Mouse (Mus musculus) midbrain, embryonic 10.5 days (tissue): ENCODE measurements around the gene Dip2b. TPM values are rescaled to one million over a fixed set of nuclear protein-coding genes. Genes with fewer than 3 reads are reported as not detected.
A peak's percentile ranks its signal among the peaks of the same experiment; 100 is the strongest.

Experiments
- DNase-seq: peaks from one replicate; pipeline ENCODE4 v3.0.0-alpha.2; 2017; ENCODE audit warnings: low spot score
- H3K27ac ChIP-seq: fragments of 300-500 bp; sonication (generic); replicated peaks from 2 replicates; pipeline ENCODE4 v1.5.1; 2016; ENCODE audit warnings: mild to moderate bottlenecking
- H3K27me3 ChIP-seq: fragments of 300-500 bp; sonication (generic); 2 replicates; pipeline ENCODE4 v1.6.1; 2016; ENCODE audit warnings: low read depth, mild to moderate bottlenecking; ENCODE audit not compliant: poor library complexity, severe bottlenecking
- H3K36me3 ChIP-seq: fragments of 300-500 bp; sonication (generic); 2 replicates; pipeline ENCODE4 v1.6.1; 2016; ENCODE audit warnings: mild to moderate bottlenecking, moderate library complexity
- H3K4me1 ChIP-seq: fragments of 300-500 bp; sonication (generic); 2 replicates; pipeline ENCODE4 v1.6.1; 2016
- H3K4me3 ChIP-seq: fragments of 300-500 bp; sonication (generic); 2 replicates; pipeline ENCODE4 v1.5.1; 2016; ENCODE audit warnings: mild to moderate bottlenecking, moderate library complexity
- H3K9me3 ChIP-seq: fragments of 300-500 bp; sonication (generic); replicated peaks from 2 replicates; pipeline ENCODE4 v1.6.1; 2016; ENCODE audit warnings: mild to moderate bottlenecking
- WGBS: fragments of 180-500 bp; shearing (Covaris S2); methylation state at CpG from one replicate; pipeline ENCODE4 v1.1.7; 2016; 5-methylcytosine and 5-hydroxymethylcytosine counted together
- polyA plus RNA-seq: library from polyadenylated mRNA; unstranded; fragments of >200 nt; fragmentation: Nextera tagmentation; extraction: Ambion mirVana; gene quantifications from 2 replicates; pipeline ENCODE4 v1.2.1, GENCODE M21; 2016

The Dip2b gene
- polyA plus RNA-seq, 1 experiment from 2014 or later, result 16.4 TPM

DNA sequence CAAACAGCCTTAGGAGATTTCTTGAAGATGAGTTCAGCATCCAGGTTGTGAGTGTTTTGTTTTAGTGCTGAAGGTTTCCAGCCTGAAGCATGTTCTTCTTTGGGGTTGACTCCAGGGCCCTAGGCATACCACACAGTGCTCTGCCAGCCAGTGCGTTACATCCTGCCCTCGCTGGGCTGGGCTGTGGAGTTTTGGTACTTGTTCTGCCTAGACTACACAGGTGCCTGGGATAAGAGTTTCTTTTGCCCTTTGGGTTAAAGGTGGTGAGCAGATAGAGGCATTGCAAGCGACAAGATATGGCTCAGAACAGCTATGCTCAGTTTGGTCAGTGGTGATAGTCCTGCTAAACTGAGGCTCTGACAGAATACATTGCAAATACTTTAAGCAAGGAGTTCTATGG is 19.7 kb downstream of the Dip2b start:
- no peak overlapping the region for H3K4me3 ChIP-seq
- H3K27ac ChIP-seq, result no peak overlapping the region
- no peaks in the 10 kb centered on the region for H3K9me3 ChIP-seq
- 88% methylated on average over 3 of the region's 3 CpGs for WGBS
- H3K36me3 ChIP-seq, result peaks cover 26% of the 10 kb centered on the region
- peaks cover 24% of the 10 kb centered on the region for H3K4me1 ChIP-seq
- no peaks in the 10 kb centered on the region for H3K27me3 ChIP-seq
- DNase-seq, result no peak

- WGBS, result 86% methylated on average over 11 of the region's 11 CpGs
These were observed 20.4 kb downstream of the Dip2b start for GRCm38 (mm10) chr15:100058912-100059311.

DNA sequence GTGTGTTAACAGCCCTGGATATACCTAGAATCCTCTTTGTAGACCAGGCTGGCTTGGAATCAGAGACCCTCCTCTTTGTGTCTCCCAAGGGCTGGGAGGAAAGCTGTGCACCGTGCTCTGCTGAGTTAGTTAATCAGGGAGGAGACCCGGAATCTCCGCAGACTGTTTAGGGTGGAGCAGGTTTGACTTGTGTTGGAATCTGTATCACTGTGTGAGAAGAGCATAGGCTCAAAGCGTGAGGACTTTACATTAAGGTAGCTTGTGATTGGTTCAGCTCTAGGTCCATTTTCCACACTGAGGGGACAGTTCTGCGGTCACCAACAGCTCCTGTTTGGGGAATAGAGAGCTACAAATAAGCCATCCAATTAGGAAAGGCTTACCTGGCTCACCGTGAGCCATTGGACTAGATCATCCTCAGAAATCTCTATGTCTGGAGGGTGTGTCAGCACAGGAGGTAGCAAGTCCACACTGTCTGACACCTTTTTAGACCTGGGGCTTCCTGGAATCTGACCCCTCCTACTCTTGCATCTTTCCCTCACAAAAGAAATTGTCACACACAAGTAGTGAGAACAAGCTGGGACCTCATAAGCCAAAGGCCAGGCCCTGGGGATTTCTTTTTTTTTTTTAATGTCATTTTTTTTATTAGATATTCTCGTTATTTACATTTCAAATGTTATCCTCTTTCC is 21.3 kb downstream of the Dip2b start:
- Histone ChIP-seq H3K4me3 (no peak overlapping the region), H3K4me1 (peaks cover 23% of the 10 kb centered on the region), H3K27me3 (no peaks in the 10 kb centered on the region), H3K27ac (no peak overlapping the region), H3K36me3 (peaks cover 26% of the 10 kb centered on the region), H3K9me3 (no peaks in the 10 kb centered on the region)
- WGBS, result 84% methylated on average over 7 of the region's 7 CpGs
- DNase-seq, result no peak

More at GRCm38 (mm10) chr15:100058912-100059311, 20.4 kb downstream of the Dip2b start:
- Histone ChIP-seq H3K4me3 (no peak overlapping the region), H3K27me3 (no peaks in the 10 kb centered on the region), H3K9me3 (no peaks in the 10 kb centered on the region), H3K27ac (no peak overlapping the region), H3K36me3 (peaks cover 25% of the 10 kb centered on the region), H3K4me1 (peaks cover 23% of the 10 kb centered on the region)
- no peak for DNase-seq

DNA sequence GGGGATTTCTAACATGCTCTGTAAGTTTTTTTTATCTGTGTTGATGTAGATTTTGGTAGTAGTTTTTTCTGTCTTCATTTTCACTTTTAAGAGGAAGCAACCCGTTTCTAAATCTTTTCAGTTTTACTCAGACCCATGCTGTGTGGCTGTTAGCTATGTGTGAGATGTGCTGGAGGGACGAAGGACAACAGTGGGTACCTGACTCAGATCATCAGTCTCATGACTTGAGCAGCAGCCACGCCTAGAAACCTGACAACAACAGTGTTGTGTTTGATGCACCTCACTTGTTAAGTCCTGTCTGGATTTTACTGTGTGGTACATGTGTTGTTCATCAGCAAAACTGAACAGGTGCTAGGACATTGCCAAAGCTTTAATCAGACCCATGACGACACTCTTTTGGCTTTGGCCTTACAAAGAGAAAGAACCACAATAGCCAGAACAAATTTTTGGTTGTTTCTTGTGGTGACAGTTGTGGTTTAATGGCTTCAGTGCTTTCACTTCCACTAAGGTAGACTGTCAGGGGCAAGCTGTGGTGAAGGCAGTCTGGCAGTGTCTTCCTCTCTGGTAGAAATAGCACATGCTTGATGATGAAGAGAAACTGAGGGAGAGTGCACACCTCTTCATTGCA is 22.2 kb downstream of the Dip2b start:
- DNase-seq, result no peak
- WGBS, result 87% methylated on average over 4 of the region's 4 CpGs
- Histone ChIP-seq H3K4me3 (no peak overlapping the region), H3K9me3 (no peaks in the 10 kb centered on the region), H3K4me1 (peaks cover 23% of the 10 kb centered on the region), H3K27me3 (no peaks in the 10 kb centered on the region), H3K27ac (no peak overlapping the region), H3K36me3 (peaks cover 18% of the 10 kb centered on the region)

GRCm38 (mm10) chr15:100061377-100061776 is 22.9 kb downstream of the Dip2b start:
- H3K27me3 ChIP-seq, result no peaks in the 10 kb centered on the region
- DNase-seq, result no peak
- 94% methylated on average over 3 of the region's 3 CpGs for WGBS
- peaks cover 10% of the 10 kb centered on the region for H3K36me3 ChIP-seq
- H3K4me3 ChIP-seq, result no peak overlapping the region
- peaks cover 23% of the 10 kb centered on the region for H3K4me1 ChIP-seq
- no peaks in the 10 kb centered on the region for H3K9me3 ChIP-seq
- H3K27ac ChIP-seq, result no peak overlapping the region

DNA sequence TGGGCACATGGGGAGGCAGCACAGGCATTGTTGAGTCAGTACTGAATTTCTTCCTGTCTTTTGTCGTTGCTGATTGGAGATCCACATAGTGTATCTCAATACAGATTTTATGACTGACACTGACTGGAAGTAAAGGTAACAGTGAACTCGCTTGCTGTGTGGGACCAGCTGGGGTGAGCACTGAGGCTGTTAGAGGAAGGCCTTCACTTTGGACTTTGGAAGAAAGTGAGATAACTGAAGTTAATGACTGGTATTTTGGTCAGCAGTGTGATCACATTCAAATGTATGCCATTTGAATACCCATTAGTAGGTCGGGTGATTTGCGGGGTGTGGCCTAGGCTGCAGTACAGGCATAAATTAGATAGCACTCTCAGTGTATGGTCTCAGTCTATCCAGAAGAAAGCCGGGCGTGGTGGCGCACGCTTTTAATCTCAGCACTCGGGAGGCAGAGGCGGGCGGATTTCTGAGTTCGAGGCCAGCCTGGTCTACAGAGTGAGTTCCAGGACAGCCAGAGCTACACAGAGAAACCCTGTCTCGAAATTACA is 24.8 kb downstream of the Dip2b start:
- H3K27me3 ChIP-seq, result no peaks in the 10 kb centered on the region
- no peak for DNase-seq
- no peak overlapping the region for H3K4me3 ChIP-seq
- 96% methylated on average over 13 of the region's 13 CpGs for WGBS
- no peaks in the 10 kb centered on the region for H3K9me3 ChIP-seq
- no peak overlapping the region for H3K27ac ChIP-seq
- H3K4me1 ChIP-seq, result peaks cover 20% of the 10 kb centered on the region
- H3K36me3 ChIP-seq, result peaks cover 7% of the 10 kb centered on the region; the same call in 1 of the 2 replicates

- no peak overlapping the region for H3K27ac ChIP-seq
- H3K4me1 ChIP-seq, result peaks cover 5% of the 10 kb centered on the region; the same call in 1 of the 2 replicates
- H3K4me3 ChIP-seq, result no peak overlapping the region
- peaks cover 7% of the 10 kb centered on the region; the same call in 1 of the 2 replicates for H3K36me3 ChIP-seq
- no peaks in the 10 kb centered on the region for H3K9me3 ChIP-seq
- no peak for DNase-seq
- 91% methylated on average over 9 of the region's 9 CpGs for WGBS
- H3K27me3 ChIP-seq, result no peaks in the 10 kb centered on the region
These were observed 28.2 kb downstream of the Dip2b start for GRCm38 (mm10) chr15:100066702-100067101.

DNA sequence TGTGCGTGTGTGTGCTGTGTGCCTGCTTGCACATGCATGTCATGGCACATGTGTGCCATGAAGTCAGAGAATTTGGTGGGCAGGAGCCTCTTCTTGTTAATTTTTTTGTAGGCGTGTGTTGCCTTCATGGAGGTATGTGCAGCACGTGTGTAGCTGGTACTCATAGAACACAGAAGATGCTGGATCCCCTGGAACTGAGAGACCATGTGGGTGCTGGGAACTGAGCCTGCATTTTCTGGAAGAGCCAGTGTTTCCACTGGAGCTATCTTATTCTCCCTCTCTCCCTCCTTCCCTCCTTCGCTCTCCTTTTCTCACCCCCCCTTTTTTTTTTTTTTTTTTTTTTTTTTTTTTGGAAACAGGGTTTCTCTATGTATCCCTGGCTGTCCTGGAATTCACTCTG is 30.6 kb downstream of the Dip2b start:
- WGBS, result 91% methylated on average over 4 of the region's 4 CpGs

GRCm38 (mm10) chr15:100070021-100070420 is 31.6 kb downstream of the Dip2b start:
- H3K27me3 ChIP-seq, result no peaks in the 10 kb centered on the region
- H3K9me3 ChIP-seq, result no peaks in the 10 kb centered on the region
- H3K4me3 ChIP-seq, result no peak overlapping the region
- DNase-seq, result no peak
- WGBS, result 90% methylated on average over 8 of the region's 8 CpGs
- no peak overlapping the region for H3K27ac ChIP-seq
- peaks cover 19% of the 10 kb centered on the region for H3K4me1 ChIP-seq
- no peaks in the 10 kb centered on the region for H3K36me3 ChIP-seq

More for the DNA sequence above, 30.6 kb downstream of the Dip2b start:
- peaks cover 3% of the 10 kb centered on the region; the same call in 1 of the 2 replicates for H3K36me3 ChIP-seq
- no peaks in the 10 kb centered on the region for H3K9me3 ChIP-seq
- H3K27ac ChIP-seq, result no peak overlapping the region
- H3K4me3 ChIP-seq, result no peak overlapping the region
- DNase-seq, result no peak
- no peaks in the 10 kb centered on the region for H3K27me3 ChIP-seq
- H3K4me1 ChIP-seq, result peaks cover 10% of the 10 kb centered on the region

GRCm38 (mm10) chr15:100071819-100072218 is 33.4 kb downstream of the Dip2b start:
- H3K4me1 ChIP-seq, result peaks cover 25% of the 10 kb centered on the region
- H3K27me3 ChIP-seq, result no peaks in the 10 kb centered on the region
- no peak overlapping the region for H3K27ac ChIP-seq
- H3K4me3 ChIP-seq, result no peak overlapping the region
- DNase-seq, result no peak
- no peaks in the 10 kb centered on the region for H3K9me3 ChIP-seq
- WGBS, result 89% methylated on average over 3 of the region's 3 CpGs
- H3K36me3 ChIP-seq, result no peaks in the 10 kb centered on the region

DNA sequence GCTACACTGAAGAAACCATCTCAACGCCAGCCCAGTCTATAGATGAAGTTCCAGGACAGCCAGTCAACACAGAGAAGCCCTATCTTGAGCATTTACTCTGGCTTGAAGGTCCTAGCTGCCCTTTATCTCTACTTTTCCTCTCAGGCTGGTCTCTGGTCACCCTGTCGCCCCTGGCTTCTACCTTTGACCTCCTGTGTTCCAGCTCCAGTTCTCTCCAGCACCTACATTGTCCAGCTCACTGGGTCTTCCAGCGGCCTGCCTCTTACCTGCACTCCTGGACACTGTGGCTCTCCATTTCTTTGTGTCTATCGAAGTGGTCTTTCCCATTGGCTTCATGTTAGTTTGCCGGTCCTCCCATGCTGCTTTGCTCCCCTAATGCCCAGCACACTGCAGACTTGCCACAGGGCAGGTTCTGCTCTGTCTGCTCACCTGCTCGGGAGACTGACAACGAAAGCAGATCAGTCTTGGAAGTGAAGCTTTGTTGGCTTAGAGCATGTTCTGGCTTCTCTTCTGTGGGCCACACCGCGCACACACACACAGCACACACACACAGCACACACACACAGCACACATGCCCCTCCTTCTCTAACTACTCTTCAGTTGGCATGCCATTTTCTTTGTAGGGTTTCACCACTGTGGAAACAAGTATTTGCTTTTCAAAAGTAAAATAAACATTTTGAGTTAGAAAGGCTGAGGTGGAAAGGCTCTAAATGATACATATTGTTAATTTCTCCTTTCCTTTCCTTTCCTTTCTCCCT is 35.4 kb downstream of the Dip2b start:
- no peaks in the 10 kb centered on the region for H3K36me3 ChIP-seq
- no peaks in the 10 kb centered on the region for H3K9me3 ChIP-seq
- H3K4me3 ChIP-seq, result no peak overlapping the region
- DNase-seq, result no peak
- 85% methylated on average over 9 of the region's 9 CpGs for WGBS
- peaks cover 25% of the 10 kb centered on the region for H3K4me1 ChIP-seq
- H3K27me3 ChIP-seq, result no peaks in the 10 kb centered on the region
- H3K27ac ChIP-seq, result 0 out of 2 replicates have a peak overlapping the region, but pooled peaks have one; percentile 17

- WGBS, result 36% methylated on average over 8 of the region's 8 CpGs
- DNase-seq, result no peak
- Histone ChIP-seq H3K36me3 (no peaks in the 10 kb centered on the region), H3K9me3 (no peaks in the 10 kb centered on the region), H3K27me3 (no peaks in the 10 kb centered on the region), H3K4me1 (peaks cover 25% of the 10 kb centered on the region), H3K27ac (no peak overlapping the region), H3K4me3 (no peak overlapping the region)
These were observed 36.3 kb downstream of the Dip2b start for GRCm38 (mm10) chr15:100074754-100075153.
